Mouse (Mus musculus): ENCODE results near the gene Dag1. TPM values are rescaled to one million over a fixed set of nuclear protein-coding genes. Genes with fewer than 3 reads are reported as not detected.

Gene Dag1
- polyA plus RNA-seq, 1 experiment from 2014 or later: 136 TPM

- peaks cover 40% of the 10 kb centered on the region for H3K4me1 ChIP-seq (ENCODE audit: control insufficient read depth, insufficient read depth, low read length)
- no peaks in the 10 kb centered on the region for H3K36me3 ChIP-seq (ENCODE audit: control insufficient read depth, insufficient read depth)
- H3K4me3 ChIP-seq (ENCODE audit: low read length): no peak overlapping the region
- no peak overlapping the region for H3K4me2 ChIP-seq (ENCODE audit: low read depth, low read length)
- ATAC-seq (replicated peaks; ENCODE audit: extremely low read depth, insufficient read depth, low FRiP score): no peak
- WGBS: 71% methylated on average over 10 of the region's 10 CpGs
- no peaks in the 10 kb centered on the region for H3K27me3 ChIP-seq (ENCODE audit: control insufficient read depth, insufficient read depth, low read length)
- H3K9me3 ChIP-seq (replicated peaks; ENCODE audit: control insufficient read depth, low read length): no peaks in the 10 kb centered on the region
- H3K27ac ChIP-seq (ENCODE audit: low read length): peak overlapping the region; percentile 46
- no peak overlapping the region for H3K9ac ChIP-seq (ENCODE audit: low read length)
These were observed 2.6 kb upstream of the Dag1 start for GRCm38 (mm10) chr9:108266261-108266935.

DNA sequence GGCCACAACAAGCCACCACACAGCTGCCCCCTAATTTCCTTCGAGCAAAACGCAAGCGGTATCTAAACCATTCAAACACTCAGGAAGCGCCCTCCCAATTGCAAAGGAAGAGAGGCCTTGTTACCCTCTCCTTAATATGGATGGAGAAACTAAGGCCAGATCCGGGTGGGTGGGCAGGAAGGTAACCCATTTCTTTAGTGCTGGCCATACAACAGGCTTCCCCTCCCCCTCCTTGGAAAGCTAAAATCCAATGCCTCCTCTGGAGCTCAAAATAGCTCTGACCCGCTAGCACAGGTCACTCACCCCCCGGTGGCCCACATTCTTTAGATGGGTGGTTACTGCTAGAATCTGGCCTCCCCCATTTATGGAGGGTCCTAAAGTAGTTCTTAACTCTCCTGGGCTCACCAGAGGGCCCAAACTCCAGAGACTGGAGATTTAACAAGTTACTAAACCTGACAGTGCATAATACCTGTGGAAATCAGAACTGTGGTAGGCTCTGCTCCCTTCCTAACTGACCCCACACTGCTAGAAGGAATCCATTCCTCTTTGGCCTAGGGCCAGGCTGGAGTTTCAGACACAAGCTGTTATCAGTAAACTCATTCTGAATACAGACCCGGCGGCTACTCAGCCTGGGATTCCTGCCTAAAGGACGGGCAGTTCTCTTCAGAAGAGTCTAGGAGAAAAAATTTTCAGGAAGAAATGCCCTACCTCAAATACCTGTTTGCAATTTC lies 598 bp upstream of the Dag1 start:
- Histone ChIP-seq H3K9ac (ENCODE audit: low read length) (peak overlapping the region; percentile 79), H3K4me3 (ENCODE audit: low read length) (peak overlapping the region; percentile 93), H3K4me2 (ENCODE audit: low read depth, low read length) (peak overlapping the region; percentile 92), H3K27ac (ENCODE audit: low read length) (peak overlapping the region; percentile 100), H3K4me1 (ENCODE audit: control insufficient read depth, insufficient read depth, low read length) (peaks cover 49% of the 10 kb centered on the region), H3K9me3 (replicated peaks; ENCODE audit: control insufficient read depth, low read length) (no peaks in the 10 kb centered on the region), H3K27me3 (ENCODE audit: control insufficient read depth, insufficient read depth, low read length) (no peaks in the 10 kb centered on the region), H3K36me3 (ENCODE audit: control insufficient read depth, insufficient read depth) (no peaks in the 10 kb centered on the region)
- ATAC-seq (replicated peaks; ENCODE audit: extremely low read depth, insufficient read depth, low FRiP score): peak; percentile 65
- WGBS: 5% methylated on average over 10 of the region's 10 CpGs

DNA sequence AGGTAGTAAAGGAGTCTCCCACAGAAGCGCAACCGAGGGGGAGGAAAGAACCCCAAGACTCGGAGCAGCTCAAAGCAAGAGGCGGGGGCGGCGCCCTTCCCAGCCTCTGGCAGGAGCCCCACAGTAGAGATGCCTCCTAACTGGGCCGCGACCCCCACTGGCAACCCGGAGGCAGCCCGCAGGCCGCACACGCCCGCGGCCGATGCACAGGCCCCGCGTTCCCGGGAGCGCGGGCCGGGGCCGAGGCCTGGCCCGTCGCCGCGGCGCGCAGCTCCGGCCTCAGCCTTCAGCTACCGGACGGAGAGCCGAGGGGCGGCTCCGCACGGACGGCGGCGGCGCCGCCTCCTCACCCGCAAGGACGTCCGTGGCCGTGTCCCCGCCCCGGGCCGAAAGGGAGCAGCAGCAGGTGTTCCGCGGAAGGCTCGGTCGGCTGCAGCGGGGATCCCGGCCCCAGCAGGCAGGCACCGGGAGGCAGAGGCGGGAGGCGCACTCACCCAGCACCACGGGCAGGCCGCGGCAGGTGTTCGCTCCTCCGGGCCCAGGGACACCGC lies 552 bp downstream of the Dag1 start:
- H3K4me1 ChIP-seq (ENCODE audit: control insufficient read depth, insufficient read depth, low read length): peaks cover 52% of the 10 kb centered on the region
- peak overlapping the region; percentile 100 for H3K27ac ChIP-seq (ENCODE audit: low read length)
- H3K9me3 ChIP-seq (replicated peaks; ENCODE audit: control insufficient read depth, low read length): no peaks in the 10 kb centered on the region
- ATAC-seq (replicated peaks; ENCODE audit: extremely low read depth, insufficient read depth, low FRiP score): peak; percentile 33
- under 1% methylated on average over 60 of the region's 62 CpGs for whole genome bisulfite sequencing
- peak overlapping the region; percentile 96 for H3K9ac ChIP-seq (ENCODE audit: low read length)
- H3K27me3 ChIP-seq (ENCODE audit: control insufficient read depth, insufficient read depth, low read length): no peaks in the 10 kb centered on the region
- H3K4me3 ChIP-seq (ENCODE audit: low read length): peak overlapping the region; percentile 93
- H3K4me2 ChIP-seq (ENCODE audit: low read depth, low read length): peak overlapping the region; percentile 92
- H3K36me3 ChIP-seq (ENCODE audit: control insufficient read depth, insufficient read depth): no peaks in the 10 kb centered on the region

- peak overlapping the region; percentile 100 for H3K27ac ChIP-seq (ENCODE audit: low read length)
These were observed 1.2 kb downstream of the Dag1 start for GRCm38 (mm10) chr9:108262494-108263049.

GRCm38 (mm10) chr9:108261865-108262264 lies 1.9 kb downstream of the Dag1 start:
- peak overlapping the region; percentile 93 for H3K4me3 ChIP-seq (ENCODE audit: low read length)
- H3K9me3 ChIP-seq (replicated peaks; ENCODE audit: control insufficient read depth, low read length): no peaks in the 10 kb centered on the region
- no peaks in the 10 kb centered on the region for H3K27me3 ChIP-seq (ENCODE audit: control insufficient read depth, insufficient read depth, low read length)
- H3K27ac ChIP-seq (ENCODE audit: low read length): peak overlapping the region; percentile 100
- no peaks in the 10 kb centered on the region for H3K36me3 ChIP-seq (ENCODE audit: control insufficient read depth, insufficient read depth)
- 42% methylated on average over 7 of the region's 7 CpGs for WGBS
- H3K4me1 ChIP-seq (ENCODE audit: control insufficient read depth, insufficient read depth, low read length): peaks cover 48% of the 10 kb centered on the region
- H3K9ac ChIP-seq (ENCODE audit: low read length): peak overlapping the region; percentile 96
- ATAC-seq (replicated peaks; ENCODE audit: extremely low read depth, insufficient read depth, low FRiP score): no peak
- peak overlapping the region; percentile 92 for H3K4me2 ChIP-seq (ENCODE audit: low read depth, low read length)

More at GRCm38 (mm10) chr9:108262494-108263049, 1.2 kb downstream of the Dag1 start:
- peak overlapping the region; percentile 92 for H3K4me2 ChIP-seq (ENCODE audit: low read depth, low read length)
- no peaks in the 10 kb centered on the region for H3K9me3 ChIP-seq (replicated peaks; ENCODE audit: control insufficient read depth, low read length)
- no peaks in the 10 kb centered on the region for H3K27me3 ChIP-seq (ENCODE audit: control insufficient read depth, insufficient read depth, low read length)
- H3K36me3 ChIP-seq (ENCODE audit: control insufficient read depth, insufficient read depth): no peaks in the 10 kb centered on the region
- ATAC-seq (replicated peaks; ENCODE audit: extremely low read depth, insufficient read depth, low FRiP score): no peak
- WGBS: 27% methylated on average over 11 of the region's 11 CpGs
- H3K4me1 ChIP-seq (ENCODE audit: control insufficient read depth, insufficient read depth, low read length): peaks cover 46% of the 10 kb centered on the region
- H3K9ac ChIP-seq (ENCODE audit: low read length): peak overlapping the region; percentile 96
- H3K4me3 ChIP-seq (ENCODE audit: low read length): peak overlapping the region; percentile 93

DNA sequence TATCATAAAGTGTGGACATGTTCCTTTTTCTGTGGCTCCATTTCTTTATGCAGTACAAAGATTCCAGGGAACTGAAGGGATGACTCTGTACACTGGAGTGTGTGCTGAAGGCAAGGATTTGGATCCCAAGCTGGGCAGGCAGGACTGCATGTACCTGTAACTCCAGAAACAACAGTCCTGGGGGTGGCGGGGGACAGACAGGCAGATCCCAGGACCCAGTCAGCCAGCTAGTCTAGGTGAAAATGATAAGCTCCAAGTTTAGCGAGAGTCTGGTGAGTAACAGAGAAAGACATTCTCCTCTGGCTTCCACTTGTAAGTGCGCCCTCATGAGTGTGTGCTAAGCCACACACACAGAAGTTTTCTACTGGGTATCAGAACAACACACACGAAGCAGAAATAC lies 3.2 kb downstream of the Dag1 start:
- Histone ChIP-seq H3K27ac (ENCODE audit: low read length) (peak overlapping the region; percentile 33), H3K36me3 (ENCODE audit: control insufficient read depth, insufficient read depth) (no peaks in the 10 kb centered on the region), H3K4me2 (ENCODE audit: low read depth, low read length) (peak overlapping the region; percentile 92), H3K4me3 (ENCODE audit: low read length) (no peak overlapping the region), H3K9me3 (replicated peaks; ENCODE audit: control insufficient read depth, low read length) (no peaks in the 10 kb centered on the region), H3K4me1 (ENCODE audit: control insufficient read depth, insufficient read depth, low read length) (peaks cover 45% of the 10 kb centered on the region), H3K9ac (ENCODE audit: low read length) (no peak overlapping the region), H3K27me3 (ENCODE audit: control insufficient read depth, insufficient read depth, low read length) (no peaks in the 10 kb centered on the region)
- no peak for ATAC-seq (replicated peaks; ENCODE audit: extremely low read depth, insufficient read depth, low FRiP score)
- 40% methylated on average over 4 of the region's 4 CpGs for WGBS

DNA sequence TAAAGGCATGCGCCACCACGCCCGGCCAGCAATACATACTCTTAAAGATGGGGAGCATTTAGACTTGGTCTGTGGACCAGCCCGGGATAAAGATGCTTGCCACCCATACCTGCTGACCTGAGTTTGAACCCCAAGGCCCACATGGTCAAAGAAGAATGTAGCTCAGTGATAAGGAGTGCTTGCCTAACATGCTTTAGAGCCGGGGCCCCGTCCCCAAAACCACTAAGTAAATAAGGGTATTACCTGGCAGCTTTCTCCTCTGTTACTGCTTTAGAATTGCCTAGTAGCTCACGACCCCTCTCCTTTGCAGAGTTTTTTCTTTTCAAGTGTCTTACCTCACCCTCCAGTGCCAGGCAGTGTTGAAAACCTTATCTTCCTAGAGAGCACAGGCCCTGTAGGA lies 11.0 kb downstream of the Dag1 start:
- 67% methylated on average over 7 of the region's 7 CpGs for WGBS

GRCm38 (mm10) chr9:108251877-108252276 lies 11.9 kb downstream of the Dag1 start:
- Histone ChIP-seq H3K9me3 (replicated peaks; ENCODE audit: control insufficient read depth, low read length) (no peaks in the 10 kb centered on the region), H3K27me3 (ENCODE audit: control insufficient read depth, insufficient read depth, low read length) (no peaks in the 10 kb centered on the region), H3K27ac (ENCODE audit: low read length) (no peak overlapping the region), H3K4me3 (ENCODE audit: low read length) (no peak overlapping the region), H3K9ac (ENCODE audit: low read length) (no peak overlapping the region), H3K36me3 (ENCODE audit: control insufficient read depth, insufficient read depth) (peaks cover 6% of the 10 kb centered on the region; the same call in 1 of the 2 replicates), H3K4me1 (ENCODE audit: control insufficient read depth, insufficient read depth, low read length) (peaks cover 15% of the 10 kb centered on the region), H3K4me2 (ENCODE audit: low read depth, low read length) (no peak overlapping the region)
- ATAC-seq (replicated peaks; ENCODE audit: extremely low read depth, insufficient read depth, low FRiP score): no peak
- 88% methylated on average over 6 of the region's 6 CpGs for WGBS

More for the DNA sequence above, 11.0 kb downstream of the Dag1 start:
- Histone ChIP-seq H3K4me3 (ENCODE audit: low read length) (no peak overlapping the region), H3K9me3 (replicated peaks; ENCODE audit: control insufficient read depth, low read length) (no peaks in the 10 kb centered on the region), H3K4me2 (ENCODE audit: low read depth, low read length) (no peak overlapping the region), H3K4me1 (ENCODE audit: control insufficient read depth, insufficient read depth, low read length) (peaks cover 21% of the 10 kb centered on the region), H3K27me3 (ENCODE audit: control insufficient read depth, insufficient read depth, low read length) (no peaks in the 10 kb centered on the region), H3K9ac (ENCODE audit: low read length) (no peak overlapping the region), H3K27ac (ENCODE audit: low read length) (no peak overlapping the region), H3K36me3 (ENCODE audit: control insufficient read depth, insufficient read depth) (peaks cover 6% of the 10 kb centered on the region; the same call in 1 of the 2 replicates)
- no peak for ATAC-seq (replicated peaks; ENCODE audit: extremely low read depth, insufficient read depth, low FRiP score)
